Mouse (Mus musculus) stomach, postnatal 0 days (tissue): ENCODE results near the gene Gp1bb. TPM values are rescaled to one million over a fixed set of nuclear protein-coding genes. Genes with fewer than 3 reads are reported as not detected.
A peak's percentile ranks its signal among the peaks of the same experiment; 100 is the strongest.

Experiments
- ATAC-seq: fragments of 200-750 bp; cut with Nextera tagmentation; 2 replicates; pipeline ENCODE4 v1.8.0; 2017; ENCODE audit not compliant: low FRiP score, low TSS enrichment
- DNase-seq: peaks from one replicate; pipeline ENCODE4 v3.0.0-alpha.2; 2016; ENCODE audit warnings: low spot score
- H3K27ac ChIP-seq: fragments of 300-500 bp; sonication (generic); replicated peaks from 2 replicates; pipeline ENCODE4 v1.5.1; 2014; ENCODE audit warnings: mild to moderate bottlenecking, control low read depth
- H3K27me3 ChIP-seq: fragments of 300-500 bp; sonication (generic); 2 replicates; pipeline ENCODE4 v1.6.1; 2014; ENCODE audit warnings: low read length; ENCODE audit not compliant: control insufficient read depth, insufficient read depth
- H3K36me3 ChIP-seq: fragments of 300-500 bp; sonication (generic); 2 replicates; pipeline ENCODE4 v1.6.1; 2014; ENCODE audit warnings: low read length, mixed read lengths; ENCODE audit not compliant: control insufficient read depth, insufficient read depth
- H3K4me1 ChIP-seq: fragments of 300-500 bp; sonication (generic); replicated peaks from 2 replicates; pipeline ENCODE4 v1.6.1; 2014; ENCODE audit warnings: antibody characterized with exemption; ENCODE audit not compliant: control insufficient read depth, insufficient read depth
- H3K4me2 ChIP-seq: fragments of 300-500 bp; sonication (generic); replicated peaks from 2 replicates; pipeline ENCODE4 v1.6.1; 2014; ENCODE audit warnings: low read depth, mild to moderate bottlenecking, control low read depth, moderate library complexity
- H3K4me3 ChIP-seq: fragments of 300-500 bp; sonication (generic); 2 replicates; pipeline ENCODE4 v1.5.1; 2014; ENCODE audit warnings: low read depth, low read length, control low read depth
- H3K9ac ChIP-seq: fragments of 300-500 bp; sonication (generic); 2 replicates; pipeline ENCODE4 v1.6.1; 2014; ENCODE audit warnings: mild to moderate bottlenecking, low read length, control low read depth, mixed read lengths
- H3K9me3 ChIP-seq: fragments of 300-500 bp; sonication (generic); 2 replicates; pipeline ENCODE4 v1.6.1; 2016; ENCODE audit warnings: low read length; ENCODE audit not compliant: control insufficient read depth
- CTCF ChIP-seq: IDR thresholded peaks from 2 replicates; pipeline ENCODE4 v1.5.1; 2016; ENCODE audit warnings: antibody characterized with exemption, low read depth, mild to moderate bottlenecking, moderate library complexity
- EP300 ChIP-seq: optimal IDR thresholded peaks from 2 replicates; pipeline ENCODE3; 2016; ENCODE audit warnings: antibody characterized with exemption
- WGBS: fragments of 180-500 bp; shearing (Covaris S2); extraction: QIAGEN DNeasy Blood & Tissue Kit; methylation state at CpG from one replicate; pipeline ENCODE4 v1.1.7; 2014; 5-methylcytosine and 5-hydroxymethylcytosine counted together
- polyA plus RNA-seq: library from polyadenylated mRNA; unstranded; fragments of >200 nt; fragmentation: Nextera tagmentation; extraction: Ambion mirVana; gene quantifications from 2 replicates; pipeline ENCODE4 v1.2.1, GENCODE M21; 2015

The Gp1bb gene
- polyA plus RNA-seq, 1 experiment from 2014 or later = 4.6 TPM

- 0 out of 2 replicates have a peak, but pooled peaks cover 2% of the 10 kb centered on the region for H3K4me1 ChIP-seq
- no peak overlapping the region for H3K9ac ChIP-seq
- no peak for TF ChIP-seq CTCF
- TF ChIP-seq EP300 = no peak
- H3K36me3 ChIP-seq = no peaks in the 10 kb centered on the region; the same call in 1 of the 2 replicates
- WGBS = 67% methylated on average over 15 of the region's 15 CpGs
- H3K27ac ChIP-seq = no peak overlapping the region
- H3K4me2 ChIP-seq = no peak overlapping the region
- ATAC-seq (no peak), DNase-seq (no peak)
- no peak overlapping the region for H3K4me3 ChIP-seq
- H3K9me3 ChIP-seq = no peaks in the 10 kb centered on the region
- peaks cover 28% of the 10 kb centered on the region for H3K27me3 ChIP-seq
These were observed 2.4 kb upstream of the Gp1bb start for GRCm38 (mm10) chr16:18624641-18625040.

- H3K4me3 ChIP-seq = no peak overlapping the region
- H3K4me2 ChIP-seq = no peak overlapping the region
- H3K27me3 ChIP-seq = peaks cover 28% of the 10 kb centered on the region
- H3K9me3 ChIP-seq = no peaks in the 10 kb centered on the region
- H3K9ac ChIP-seq = no peak overlapping the region
- no peaks in the 10 kb centered on the region; the same call in 1 of the 2 replicates for H3K36me3 ChIP-seq
- 73% methylated on average over 15 of the region's 15 CpGs for WGBS
- ATAC-seq = no peak
- H3K27ac ChIP-seq = no peak overlapping the region
- 0 out of 2 replicates have a peak, but pooled peaks cover 2% of the 10 kb centered on the region for H3K4me1 ChIP-seq
- TF ChIP-seq CTCF = no peak
- no peak for TF ChIP-seq EP300
- no peak for DNase-seq
These were observed 1.7 kb upstream of the Gp1bb start for GRCm38 (mm10) chr16:18623751-18624540.

GRCm38 (mm10) chr16:18622916-18623750 is 930 bp upstream of the Gp1bb start:
- Histone ChIP-seq H3K9me3 (no peaks in the 10 kb centered on the region), H3K4me3 (no peak overlapping the region), H3K9ac (no peak overlapping the region), H3K4me1 (0 out of 2 replicates have a peak, but pooled peaks cover 2% of the 10 kb centered on the region), H3K36me3 (no peaks in the 10 kb centered on the region; the same call in 1 of the 2 replicates), H3K4me2 (no peak overlapping the region), H3K27ac (no peak overlapping the region), H3K27me3 (peaks cover 28% of the 10 kb centered on the region)
- 73% methylated on average over 29 of the region's 29 CpGs for WGBS
- DNase-seq = no peak
- TF ChIP-seq CTCF (peak; percentile 21), EP300 (no peak)
- ATAC-seq = no peak

GRCm38 (mm10) chr16:18621362-18622001 is 721 bp downstream of the Gp1bb start:
- ATAC-seq (no peak), DNase-seq (no peak)
- Histone ChIP-seq H3K4me3 (peak overlapping the region; percentile 46), H3K9me3 (no peaks in the 10 kb centered on the region), H3K27me3 (peaks cover 28% of the 10 kb centered on the region), H3K36me3 (no peaks in the 10 kb centered on the region; the same call in 1 of the 2 replicates), H3K9ac (no peak overlapping the region), H3K4me1 (0 out of 2 replicates have a peak, but pooled peaks cover 2% of the 10 kb centered on the region), H3K27ac (no peak overlapping the region), H3K4me2 (peak overlapping the region; percentile 83)
- 17% methylated on average over 38 of the region's 38 CpGs for WGBS
- TF ChIP-seq EP300 (no peak), CTCF (no peak)

- DNase-seq = no peak
- no peaks in the 10 kb centered on the region; the same call in 1 of the 2 replicates for H3K36me3 ChIP-seq
- ATAC-seq = 0 out of 2 replicates have a peak, but pooled peaks have one; percentile 11
- TF ChIP-seq CTCF (no peak), EP300 (no peak)
- H3K4me3 ChIP-seq = peak overlapping the region; percentile 46
- H3K27ac ChIP-seq = no peak overlapping the region
- 2% methylated on average over 63 of the region's 74 CpGs for WGBS
- no peaks in the 10 kb centered on the region for H3K9me3 ChIP-seq
- 0 out of 2 replicates have a peak, but pooled peaks cover 2% of the 10 kb centered on the region for H3K4me1 ChIP-seq
- 0 out of 2 replicates have a peak overlapping the region, but pooled peaks have one; percentile 41 for H3K9ac ChIP-seq
- H3K27me3 ChIP-seq = peaks cover 28% of the 10 kb centered on the region
- peak overlapping the region; percentile 83 for H3K4me2 ChIP-seq
These were observed 1.4 kb downstream of the Gp1bb start for GRCm38 (mm10) chr16:18620601-18621361.
